Mouse (Mus musculus) heart, embryonic 14.5 days (tissue): ENCODE measurements around the gene Sf3a1. TPM values are rescaled to one million over a fixed set of nuclear protein-coding genes. Genes with fewer than 3 reads are reported as not detected.

Experiments used
- ATAC-seq: fragments of 200-750 bp; cut with Nextera tagmentation; 2 replicates; pipeline ENCODE4 v1.8.0; 2017; ENCODE audit warnings: low read depth, moderate TSS enrichment; ENCODE audit not compliant: insufficient number of reproducible peaks, insufficient read depth, low FRiP score
- H3K27ac ChIP-seq, 2 experiments: fragments of 200-500 bp in 1 of 2; fragments of 300-500 bp in 1 of 2; sonication (generic) in 1 of 2; replicated peaks in 1 of 2; 2 replicates each; pipeline ENCODE4 v1.5.1; 2012 to 2014; ENCODE audit warnings: low read depth in 2 of 2, low read length in 2 of 2, control low read depth in 1 of 2, mild to moderate bottlenecking in 1 of 2, mixed read lengths in 1 of 2; ENCODE audit not compliant: control insufficient read depth in 1 of 2, insufficient read depth in 1 of 2
- H3K27me3 ChIP-seq: fragments of 300-500 bp; sonication (generic); 2 replicates; pipeline ENCODE4 v1.6.1; 2014; ENCODE audit warnings: mild to moderate bottlenecking, low read length, control low read depth; ENCODE audit not compliant: control insufficient read depth, insufficient read depth
- H3K36me3 ChIP-seq: fragments of 300-500 bp; sonication (generic); 2 replicates; pipeline ENCODE4 v1.6.1; 2014; ENCODE audit warnings: mild to moderate bottlenecking, control low read depth, low read length, mixed read lengths; ENCODE audit not compliant: control insufficient read depth, insufficient read depth
- H3K4me1 ChIP-seq, 2 experiments: fragments of 200-500 bp in 1 of 2; fragments of 300-500 bp in 1 of 2; sonication (generic) in 1 of 2; 2 replicates each; pipeline ENCODE4 v1.6.1; 2012 to 2014; ENCODE audit warnings: low read length in 2 of 2, control low read depth in 1 of 2, mixed read lengths in 1 of 2; ENCODE audit not compliant: control insufficient read depth in 2 of 2, insufficient read depth in 2 of 2
- H3K4me2 ChIP-seq: fragments of 300-500 bp; sonication (generic); 2 replicates; pipeline ENCODE4 v1.6.1; 2014; ENCODE audit warnings: mild to moderate bottlenecking, low read length
- H3K4me3 ChIP-seq, 2 experiments: fragments of 200-500 bp in 1 of 2; fragments of 300-500 bp in 1 of 2; sonication (generic) in 1 of 2; 2 replicates each; pipeline ENCODE4 v1.5.1; 2012 to 2014; ENCODE audit warnings: low read length in 2 of 2, mild to moderate bottlenecking in 2 of 2, control low read depth in 1 of 2, low read depth in 1 of 2, moderate library complexity in 1 of 2; ENCODE audit not compliant: control insufficient read depth in 1 of 2, insufficient read depth in 1 of 2
- H3K9ac ChIP-seq: fragments of 300-500 bp; sonication (generic); 2 replicates; pipeline ENCODE4 v1.6.1; 2014; ENCODE audit warnings: mild to moderate bottlenecking, low read length
- H3K9me3 ChIP-seq: fragments of 300-500 bp; sonication (generic); 2 replicates; pipeline ENCODE4 v1.6.1; 2016; ENCODE audit warnings: low read length, control low read depth; ENCODE audit not compliant: control insufficient read depth
- WGBS: fragments of 180-500 bp; shearing (Covaris S2); extraction: QIAGEN DNeasy Blood & Tissue Kit; methylation state at CpG from one replicate; pipeline ENCODE4 v1.1.7; 2014; 5-methylcytosine and 5-hydroxymethylcytosine counted together
- polyA plus RNA-seq: library from polyadenylated mRNA; unstranded; fragments of >200 nt; fragmentation: Nextera tagmentation; extraction: Ambion mirVana; gene quantifications from 2 replicates; pipeline ENCODE4 v1.2.1, GENCODE M21; 2014

The Sf3a1 gene
- polyA plus RNA-seq, 1 experiment from 2014 or later: 31.6 TPM

- Histone ChIP-seq H3K4me3 (no peak overlapping the region), H3K36me3 (peaks cover 67% of the 10 kb centered on the region), H3K27me3 (no peaks in the 10 kb centered on the region), H3K4me1 (peaks cover 9 to 11% of the 10 kb centered on the region in 2 experiments), H3K9ac (no peak overlapping the region), H3K4me2 (no peak overlapping the region), H3K27ac (no peak overlapping the region), H3K9me3 (no peaks in the 10 kb centered on the region)
- 77% methylated on average over 2 of the region's 2 CpGs for WGBS
- no peak for ATAC-seq
These were observed 21.2 kb upstream of the Sf3a1 start for GRCm38 (mm10) chr11:4138964-4139363.

GRCm38 (mm10) chr11:4141505-4141904, 18.6 kb upstream of the Sf3a1 start:
- peaks cover 77% of the 10 kb centered on the region for H3K36me3 ChIP-seq
- peaks cover 0 to under 1% of the 10 kb centered on the region in 2 experiments; a peak in 1 of 4 replicates for H3K4me1 ChIP-seq
- no peak overlapping the region for H3K27ac ChIP-seq
- H3K4me3 ChIP-seq: no peak overlapping the region
- H3K9ac ChIP-seq: no peak overlapping the region
- ATAC-seq: no peak
- H3K4me2 ChIP-seq: no peak overlapping the region
- H3K27me3 ChIP-seq: no peaks in the 10 kb centered on the region
- H3K9me3 ChIP-seq: no peaks in the 10 kb centered on the region

DNA sequence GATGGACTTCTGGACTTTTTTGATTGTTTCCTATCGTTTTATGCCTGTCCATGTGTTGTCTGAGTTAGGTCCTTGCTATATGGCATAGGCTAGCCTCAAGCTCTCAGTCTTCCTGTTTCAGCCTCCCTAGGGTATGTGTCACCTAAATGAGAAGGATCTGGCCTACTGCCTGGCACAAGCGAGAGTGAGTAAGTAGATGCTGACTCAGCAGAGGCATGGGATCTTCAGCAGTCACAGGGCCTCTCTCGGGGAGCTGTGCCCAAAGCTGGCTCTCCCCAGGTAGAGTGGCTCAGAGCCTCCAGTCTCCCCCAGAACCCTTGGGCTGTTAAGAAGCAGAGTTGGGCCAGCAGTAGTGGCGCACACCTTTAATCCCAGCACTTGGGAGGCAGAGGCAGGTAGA, 17.8 kb upstream of the Sf3a1 start:
- Histone ChIP-seq H3K9ac (no peak overlapping the region), H3K36me3 (peaks cover 73% of the 10 kb centered on the region), H3K27ac (no peak overlapping the region), H3K27me3 (no peaks in the 10 kb centered on the region), H3K9me3 (no peaks in the 10 kb centered on the region), H3K4me2 (no peak overlapping the region), H3K4me1 (no peaks in the 10 kb centered on the region), H3K4me3 (no peak overlapping the region)
- WGBS: 88% methylated on average over 4 of the region's 4 CpGs
- no peak for ATAC-seq

DNA sequence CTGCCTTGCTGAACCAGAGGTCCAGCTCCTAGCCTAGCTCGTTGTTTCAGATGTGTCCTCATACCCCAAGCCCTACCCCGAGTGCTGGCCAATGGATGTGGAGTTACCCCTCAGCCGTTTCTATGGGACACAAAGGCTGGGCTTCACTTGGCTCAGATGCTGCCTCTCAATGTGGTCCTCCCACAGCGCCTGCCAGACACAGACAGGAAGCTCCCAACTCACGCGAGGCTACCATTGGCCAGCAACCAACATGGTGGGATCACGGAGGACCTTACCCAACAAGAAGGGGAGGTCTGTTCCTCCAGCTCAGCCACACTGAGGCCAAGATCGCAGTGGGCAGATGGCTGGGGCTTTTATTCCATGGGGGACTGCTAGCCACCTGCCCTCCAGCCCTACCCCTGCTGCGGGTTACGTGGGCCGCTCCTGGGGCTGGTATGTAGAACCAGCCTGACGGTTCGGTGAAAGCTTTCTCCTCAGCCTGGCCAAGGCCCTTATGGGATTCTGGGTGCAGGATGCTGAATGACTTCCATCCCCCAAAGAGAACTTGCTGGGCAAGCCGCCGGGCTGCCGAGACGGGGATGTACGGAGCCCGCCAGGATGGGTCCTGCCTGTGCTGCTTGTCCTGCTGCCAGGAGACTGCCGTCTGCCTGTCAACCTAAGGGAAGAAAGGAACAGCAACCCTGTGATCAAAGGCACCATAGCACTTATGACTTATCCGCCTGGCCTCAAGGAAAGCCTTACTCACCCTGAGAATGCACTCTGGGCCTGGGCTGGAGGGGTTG, 16.7 kb upstream of the Sf3a1 start:
- WGBS: 84% methylated on average over 21 of the region's 21 CpGs
- no peak overlapping the region for H3K4me3 ChIP-seq
- H3K4me2 ChIP-seq: no peak overlapping the region
- no peak overlapping the region for H3K27ac ChIP-seq
- H3K9ac ChIP-seq: no peak overlapping the region
- peaks cover 0 to 1% of the 10 kb centered on the region in 2 experiments; a peak in 1 of 4 replicates for H3K4me1 ChIP-seq
- H3K9me3 ChIP-seq: no peaks in the 10 kb centered on the region
- no peak for ATAC-seq
- H3K27me3 ChIP-seq: no peaks in the 10 kb centered on the region
- peaks cover 66% of the 10 kb centered on the region for H3K36me3 ChIP-seq

- peaks cover 45% of the 10 kb centered on the region for H3K36me3 ChIP-seq
- no peak overlapping the region for H3K27ac ChIP-seq
- WGBS: 60% methylated on average over 6 of the region's 6 CpGs
- H3K4me2 ChIP-seq: no peak overlapping the region
- H3K9ac ChIP-seq: no peak overlapping the region
- no peak for ATAC-seq
- H3K4me3 ChIP-seq: no peak overlapping the region
- no peaks in the 10 kb centered on the region for H3K9me3 ChIP-seq
- H3K4me1 ChIP-seq: peaks cover 0 to 2% of the 10 kb centered on the region in 2 experiments; a peak in 1 of 4 replicates
- no peaks in the 10 kb centered on the region for H3K27me3 ChIP-seq
These were observed 13.8 kb upstream of the Sf3a1 start for GRCm38 (mm10) chr11:4146381-4146780.

DNA sequence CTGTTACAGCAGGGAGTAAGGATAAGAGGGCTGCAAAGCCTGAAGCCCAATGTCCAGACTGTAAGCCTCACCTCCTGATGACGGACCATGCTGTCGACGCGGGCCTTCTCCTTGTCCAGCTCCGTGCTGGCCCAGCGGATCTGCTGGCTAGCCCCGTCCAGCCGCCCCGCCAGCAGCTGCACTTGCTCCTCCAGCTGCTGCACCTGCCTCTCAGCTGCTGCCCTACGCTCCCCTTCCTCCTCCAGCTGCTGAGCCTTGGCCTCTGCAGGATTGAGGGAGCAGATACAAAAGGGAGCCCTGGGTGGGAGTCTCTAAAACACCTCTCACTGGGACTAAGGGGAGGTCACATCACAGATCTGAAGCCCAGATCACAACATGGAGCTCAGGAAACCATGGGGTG, 13.1 kb upstream of the Sf3a1 start:
- Histone ChIP-seq H3K27ac (no peak overlapping the region), H3K9me3 (no peaks in the 10 kb centered on the region), H3K4me2 (no peak overlapping the region), H3K27me3 (no peaks in the 10 kb centered on the region), H3K4me1 (peaks cover 0 to 2% of the 10 kb centered on the region in 2 experiments; a peak in 1 of 4 replicates), H3K9ac (no peak overlapping the region), H3K36me3 (peaks cover 37% of the 10 kb centered on the region), H3K4me3 (no peak overlapping the region)
- WGBS: 73% methylated on average over 10 of the region's 10 CpGs
- ATAC-seq: no peak

GRCm38 (mm10) chr11:4148120-4148519, 12.0 kb upstream of the Sf3a1 start:
- H3K27me3 ChIP-seq: no peaks in the 10 kb centered on the region
- peaks cover 0 to 2% of the 10 kb centered on the region in 2 experiments; a peak in 1 of 4 replicates for H3K4me1 ChIP-seq
- ATAC-seq: no peak
- H3K4me3 ChIP-seq: no peak overlapping the region
- H3K27ac ChIP-seq: no peak overlapping the region
- no peak overlapping the region for H3K9ac ChIP-seq
- H3K36me3 ChIP-seq: peaks cover 27% of the 10 kb centered on the region
- H3K4me2 ChIP-seq: no peak overlapping the region
- 70% methylated on average over 5 of the region's 5 CpGs for WGBS
- H3K9me3 ChIP-seq: no peaks in the 10 kb centered on the region
